ENCODE assay signal across 7 mouse cellular contexts in the genomic region with DNA sequence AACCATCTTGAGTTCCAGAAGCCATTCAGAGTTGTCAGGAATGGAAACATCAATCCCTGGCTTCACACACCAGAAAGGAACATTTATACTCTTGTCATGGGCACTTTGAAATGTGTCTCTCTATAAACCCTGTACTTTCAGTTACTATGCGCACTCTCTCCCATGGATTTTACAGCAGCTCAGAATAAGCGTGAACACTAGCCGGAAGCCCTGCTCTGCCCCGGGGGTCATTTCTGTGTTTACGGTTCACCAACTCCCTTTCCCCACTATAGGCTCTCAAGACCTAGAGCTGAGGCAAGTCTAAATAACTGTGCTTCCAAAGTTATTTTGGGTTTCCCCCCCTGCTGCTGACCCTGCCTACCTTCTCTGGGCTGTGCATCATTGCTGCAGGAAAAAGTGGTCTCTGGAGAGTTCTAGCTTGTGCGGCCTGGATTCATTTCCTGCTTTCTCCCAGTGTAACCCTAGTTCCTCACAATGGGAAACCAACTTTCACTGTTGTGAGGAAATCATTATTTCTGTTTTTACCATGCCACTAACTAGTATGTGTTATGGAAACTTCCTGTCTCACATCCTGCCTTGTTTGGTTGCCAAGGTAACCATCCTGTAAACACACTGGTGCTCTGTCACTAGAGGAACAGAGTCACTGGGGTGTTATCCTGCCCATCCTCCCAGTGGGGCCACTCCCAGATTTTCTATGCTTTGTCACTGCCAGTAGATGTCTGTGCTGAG. TPM values are rescaled to one million over a fixed set of nuclear protein-coding genes. Genes with fewer than 3 reads are reported as not detected.
DNase-seq lines count a peak whose midpoint lies in the region; ATAC-seq and TF ChIP-seq lines count a peak whose summit lies in the region.

No protein-coding gene starts in this region.

- no peak for TF ChIP-seq POLR2A in limb, embryonic 14.5 days (IDR thresholded peaks at IDR 0.05; ENCODE audit: borderline replicate concordance, extremely low read depth, insufficient read depth, insufficient read length)

- no peak overlapping the region for H3K9ac ChIP-seq in embryonic facial prominence, embryonic 11.5 days (replicated peaks; ENCODE audit: low read length)
- H3K9ac ChIP-seq in limb, embryonic 14.5 days (ENCODE audit: low read depth, low read length, severe bottlenecking), result no peak overlapping the region

- ATAC-seq in embryonic facial prominence, embryonic 11.5 days (replicated peaks; ENCODE audit: insufficient number of reproducible peaks, low FRiP score, low TSS enrichment, low read depth), result no peak
- peak; percentile 72 for ATAC-seq in limb, embryonic 14.5 days (ENCODE audit: low FRiP score, low read depth)

- no peak overlapping the region for H3K4me2 ChIP-seq in embryonic facial prominence, embryonic 11.5 days (ENCODE audit: low read depth, low read length)
- H3K4me2 ChIP-seq in limb, embryonic 14.5 days (replicated peaks; ENCODE audit: low read depth, low read length, severe bottlenecking), result no peak overlapping the region

- H3K9me3 ChIP-seq in embryonic facial prominence, embryonic 11.5 days (replicated peaks; ENCODE audit: control insufficient read depth, low read length), result no peaks in the 10 kb centered on the region
- H3K9me3 ChIP-seq in limb, embryonic 14.5 days (ENCODE audit: control insufficient read depth, low read length), result no peaks in the 10 kb centered on the region

- H3K27ac ChIP-seq in embryonic facial prominence, embryonic 11.5 days (replicated peaks; ENCODE audit: low read depth, low read length), result no peak overlapping the region
- peak overlapping the region; percentile 48 for H3K27ac ChIP-seq in limb, embryonic 14.5 days (replicated peaks; ENCODE audit: low read depth, low read length)

- H3K4me3 ChIP-seq in embryonic facial prominence, embryonic 11.5 days (ENCODE audit: low read depth, low read length), result no peak overlapping the region
- no peak overlapping the region for H3K4me3 ChIP-seq in limb, embryonic 14.5 days (replicated peaks; ENCODE audit: low read length)

- no peaks in the 10 kb centered on the region for H3K4me1 ChIP-seq in embryonic facial prominence, embryonic 11.5 days (ENCODE audit: control insufficient read depth, insufficient read depth, low read length)
- H3K4me1 ChIP-seq in limb, embryonic 14.5 days (ENCODE audit: control insufficient read depth, insufficient read depth, low read length), result peaks cover 3% of the 10 kb centered on the region; the same call in 1 of the 2 replicates

- H3K36me3 ChIP-seq in embryonic facial prominence, embryonic 11.5 days (replicated peaks; ENCODE audit: control insufficient read depth, insufficient read depth, low read depth, low read length), result peaks cover 3% of the 10 kb centered on the region
- peaks cover 55% of the 10 kb centered on the region for H3K36me3 ChIP-seq in limb, embryonic 14.5 days (ENCODE audit: control insufficient read depth, insufficient read depth, low read length)

- H3K27me3 ChIP-seq in embryonic facial prominence, embryonic 11.5 days (ENCODE audit: control insufficient read depth, insufficient read depth, low read length), result no peaks in the 10 kb centered on the region
- no peaks in the 10 kb centered on the region for H3K27me3 ChIP-seq in limb, embryonic 14.5 days (ENCODE audit: control insufficient read depth, insufficient read depth, low read length)

- 35% methylated on average over 6 of the region's 6 CpGs for WGBS in embryonic facial prominence, embryonic 11.5 days
- WGBS in limb, embryonic 14.5 days, result 36% methylated on average over 6 of the region's 6 CpGs

- DNase-seq in CD4-positive helper T cell, adult 2 months (ENCODE audit: low read depth, low spot score), result peak; percentile 93
- DNase-seq in ES-CJ7 (ENCODE audit: low read depth, low spot score), result peak; percentile 14
- peak; percentile 65 for DNase-seq in embryonic facial prominence, embryonic 11.5 days (ENCODE audit: low spot score)
- DNase-seq in heart, postnatal 36 days, result peak; percentile 55 to 57
- DNase-seq in limb, embryonic 14.5 days (ENCODE audit: low spot score), result peak; percentile 49
- peak; percentile 24 for DNase-seq in neural tube, embryonic 10.5 days (ENCODE audit: extremely low spot score, low spot score)
- DNase-seq in urinary bladder, postnatal 4 days (ENCODE audit: low spot score in 2 of 2), result no peak

- intact Hi-C loops in heart, postnatal 36 days (cut with DNase I), result loop anchor here (2.0 kb wide), 1 partner anchor 17 kb away; no protein-coding TSS in a partner anchor

RNA-seq across cellular contexts. Expression of a gene that starts 20.4 kb away (rescaled TPM):
- 111 and 118 TPM in 2 replicates for polyA plus RNA-seq in embryonic facial prominence, embryonic 11.5 days (2014; fragmentation: Nextera tagmentation; extraction: Ambion mirVana)
- total RNA-seq in heart, postnatal 36 days (2021), result 10 to 100 TPM; 58.0 to 62.9 TPM
- polyA plus RNA-seq in limb, embryonic 14.5 days (2012; rRNA removed), result 73.9 and 76.4 TPM in 2 replicates
- polyA plus RNA-seq in limb, embryonic 14.5 days (2014; fragmentation: Nextera tagmentation; extraction: Ambion mirVana), result 77.7 and 86.6 TPM in 2 replicates

RNA-seq across cellular contexts. Expression of a gene that starts 20.4 kb away (rescaled TPM):
- polyA plus RNA-seq in embryonic facial prominence, embryonic 11.5 days (2014; fragmentation: Nextera tagmentation; extraction: Ambion mirVana), result 152 and 178 TPM in 2 replicates
- 100 to 1,000 TPM; 239 to 252 TPM for total RNA-seq in heart, postnatal 36 days (2021)
- polyA plus RNA-seq in limb, embryonic 14.5 days (2012; rRNA removed), result 49.8 and 55.6 TPM in 2 replicates
- polyA plus RNA-seq in limb, embryonic 14.5 days (2014; fragmentation: Nextera tagmentation; extraction: Ambion mirVana), result 140 and 142 TPM in 2 replicates

Comparison
In these comparisons a context has a peak if more than half of its experiments do, and no peak if none do; other contexts are left out.
1. DNase-seq: peak in CD4-positive helper T cell, adult 2 months (single experiment), ES-CJ7 (single experiment), embryonic facial prominence, embryonic 11.5 days (single experiment), heart, postnatal 36 days (2 of 2), limb, embryonic 14.5 days (single experiment) and neural tube, embryonic 10.5 days (single experiment); none in urinary bladder, postnatal 4 days (0 of 2).